Mouse (Mus musculus): ENCODE data around the gene Tecpr2. TPM values are rescaled to one million over a fixed set of nuclear protein-coding genes. Genes with fewer than 3 reads are reported as not detected.

Tecpr2 gene
- polyA plus RNA-seq, 2 experiments, result 3.8 to 10.1 TPM

DNA sequence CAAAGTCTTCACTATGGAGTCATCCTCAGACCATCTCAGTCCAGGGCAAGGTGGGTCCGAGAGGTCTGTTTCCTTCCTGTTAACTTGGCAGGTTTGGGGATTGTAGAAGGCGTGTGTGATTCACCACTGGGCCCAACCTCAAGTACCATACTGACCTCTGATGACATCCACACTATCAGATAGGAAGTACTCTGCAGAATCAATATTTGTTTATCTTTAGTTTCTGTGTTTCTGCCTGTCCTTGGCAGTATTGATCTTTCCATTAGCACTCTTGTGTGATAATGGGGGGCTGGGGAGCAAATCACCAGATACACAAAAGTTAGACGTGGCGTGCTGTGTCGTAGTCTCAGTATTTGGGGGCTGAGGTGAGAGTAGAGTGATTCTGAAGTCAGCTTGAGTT is 17.8 kb upstream of the Tecpr2 start:
- Histone ChIP-seq H3K27me3 (ENCODE audit: control insufficient read depth, insufficient read depth, low read length) (no peaks in the 10 kb centered on the region), H3K9me3 (ENCODE audit: control insufficient read depth, low read length) (no peaks in the 10 kb centered on the region), H3K36me3 (ENCODE audit: control insufficient read depth, insufficient read depth, low read length) (peaks cover 89% of the 10 kb centered on the region), H3K4me2 (replicated peaks; ENCODE audit: low read depth, low read length, severe bottlenecking) (no peak overlapping the region), H3K4me1 (ENCODE audit: control insufficient read depth, insufficient read depth, low read length) (no peaks in the 10 kb centered on the region), H3K9ac (ENCODE audit: low read depth, low read length, severe bottlenecking) (no peak overlapping the region), H3K27ac (replicated peaks; ENCODE audit: low read depth, low read length) (no peak overlapping the region), H3K4me3 (replicated peaks; ENCODE audit: low read length) (no peak overlapping the region)
- DNase-seq (ENCODE audit: low spot score) (no peak), ATAC-seq (ENCODE audit: low FRiP score, low read depth) (no peak)
- WGBS, result 94% methylated on average over 5 of the region's 5 CpGs
- TF ChIP-seq POLR2A (IDR thresholded peaks at IDR 0.05; ENCODE audit: borderline replicate concordance, extremely low read depth, insufficient read depth, insufficient read length), result no peak

DNA sequence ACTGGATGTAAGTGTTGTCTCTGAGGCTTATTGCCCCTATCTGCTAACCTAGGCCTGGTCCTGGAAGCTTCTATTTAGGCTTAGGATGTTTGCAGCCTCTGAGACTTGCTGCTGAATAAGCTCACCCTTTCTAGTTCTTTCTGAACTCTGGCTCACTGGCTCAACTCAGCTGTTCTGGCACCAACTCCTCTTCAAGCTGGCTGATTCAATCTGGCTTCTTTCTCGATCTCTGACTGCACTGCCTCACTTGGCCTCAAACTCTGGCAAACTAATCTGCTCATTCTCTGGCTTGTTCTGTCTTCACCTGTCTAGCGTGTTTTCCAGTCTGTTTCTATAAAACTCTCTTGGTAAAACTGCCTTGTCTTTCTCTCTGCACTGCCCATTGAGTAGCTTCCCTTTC is 13.7 kb upstream of the Tecpr2 start:
- Histone ChIP-seq H3K4me3 (replicated peaks; ENCODE audit: low read length) (no peak overlapping the region), H3K9me3 (ENCODE audit: control insufficient read depth, low read length) (no peaks in the 10 kb centered on the region), H3K4me2 (replicated peaks; ENCODE audit: low read depth, low read length, severe bottlenecking) (no peak overlapping the region), H3K9ac (ENCODE audit: low read depth, low read length, severe bottlenecking) (no peak overlapping the region), H3K4me1 (ENCODE audit: control insufficient read depth, insufficient read depth, low read length) (no peaks in the 10 kb centered on the region), H3K36me3 (ENCODE audit: control insufficient read depth, insufficient read depth, low read length) (peaks cover 83% of the 10 kb centered on the region), H3K27ac (replicated peaks; ENCODE audit: low read depth, low read length) (no peak overlapping the region), H3K27me3 (ENCODE audit: control insufficient read depth, insufficient read depth, low read length) (no peaks in the 10 kb centered on the region)
- DNase-seq (ENCODE audit: low spot score) (no peak), ATAC-seq (ENCODE audit: low FRiP score, low read depth) (no peak)
- 88% methylated on average over 2 of the region's 2 CpGs for WGBS
- TF ChIP-seq POLR2A (IDR thresholded peaks at IDR 0.05; ENCODE audit: borderline replicate concordance, extremely low read depth, insufficient read depth, insufficient read length), result no peak

DNA sequence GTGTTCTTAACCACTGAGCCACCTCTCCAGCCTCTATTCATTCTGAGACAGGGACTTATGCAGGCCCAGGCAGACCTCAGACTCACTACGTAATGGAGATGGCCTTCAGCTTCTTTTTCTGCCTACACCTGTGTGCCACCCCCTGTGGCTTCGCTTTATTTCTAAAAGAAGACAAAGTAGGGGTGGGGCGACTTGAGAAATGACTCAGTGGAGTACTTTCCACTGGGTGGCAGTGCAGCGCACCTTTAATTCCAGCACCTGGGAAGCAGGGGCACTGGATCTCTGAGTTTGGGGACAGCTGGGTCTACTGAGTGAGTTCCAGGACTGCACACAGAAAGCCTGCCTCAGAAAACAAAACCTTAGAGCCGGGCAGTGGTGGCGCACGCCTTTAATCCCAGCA is 6.8 kb upstream of the Tecpr2 start:
- WGBS, result 87% methylated on average over 7 of the region's 7 CpGs
- Histone ChIP-seq H3K4me1 (ENCODE audit: control insufficient read depth, insufficient read depth, low read length) (no peaks in the 10 kb centered on the region), H3K9ac (ENCODE audit: low read depth, low read length, severe bottlenecking) (no peak overlapping the region), H3K27ac (replicated peaks; ENCODE audit: low read depth, low read length) (no peak overlapping the region), H3K9me3 (ENCODE audit: control insufficient read depth, low read length) (no peaks in the 10 kb centered on the region), H3K4me3 (replicated peaks; ENCODE audit: low read length) (no peak overlapping the region), H3K36me3 (ENCODE audit: control insufficient read depth, insufficient read depth, low read length) (peaks cover 43% of the 10 kb centered on the region), H3K4me2 (replicated peaks; ENCODE audit: low read depth, low read length, severe bottlenecking) (no peak overlapping the region), H3K27me3 (ENCODE audit: control insufficient read depth, insufficient read depth, low read length) (no peaks in the 10 kb centered on the region)
- no peak for ATAC-seq (ENCODE audit: low FRiP score, low read depth)
- DNase-seq (ENCODE audit: low spot score), result no peak
- TF ChIP-seq POLR2A (IDR thresholded peaks at IDR 0.05; ENCODE audit: borderline replicate concordance, extremely low read depth, insufficient read depth, insufficient read length), result no peak

DNA sequence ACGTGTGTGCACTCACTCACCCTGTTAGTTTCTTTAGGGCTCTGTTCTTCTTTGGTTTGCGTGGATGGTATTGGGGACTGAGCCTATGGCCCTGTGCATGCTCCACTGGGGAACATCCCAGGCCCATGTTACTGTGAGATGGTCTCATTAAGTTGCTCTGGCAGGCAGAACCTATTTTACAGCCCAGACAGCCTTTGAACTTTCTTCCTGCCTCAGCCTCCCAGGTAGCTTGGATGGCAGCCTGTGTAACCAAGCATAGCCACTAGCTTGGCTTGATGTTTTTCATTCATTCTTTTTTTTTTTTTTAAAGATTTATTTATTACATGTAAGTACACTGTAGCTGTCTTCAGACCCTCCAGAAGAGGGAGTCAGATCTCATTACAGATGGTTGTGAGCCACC is 3.8 kb upstream of the Tecpr2 start:
- Histone ChIP-seq H3K4me1 (ENCODE audit: control insufficient read depth, insufficient read depth, low read length) (peaks cover 11% of the 10 kb centered on the region), H3K9ac (ENCODE audit: low read depth, low read length, severe bottlenecking) (no peak overlapping the region), H3K27me3 (ENCODE audit: control insufficient read depth, insufficient read depth, low read length) (no peaks in the 10 kb centered on the region), H3K36me3 (ENCODE audit: control insufficient read depth, insufficient read depth, low read length) (peaks cover 21% of the 10 kb centered on the region), H3K4me3 (replicated peaks; ENCODE audit: low read length) (no peak overlapping the region), H3K4me2 (replicated peaks; ENCODE audit: low read depth, low read length, severe bottlenecking) (no peak overlapping the region), H3K9me3 (ENCODE audit: control insufficient read depth, low read length) (no peaks in the 10 kb centered on the region), H3K27ac (replicated peaks; ENCODE audit: low read depth, low read length) (no peak overlapping the region)
- no peak for TF ChIP-seq POLR2A (IDR thresholded peaks at IDR 0.05; ENCODE audit: borderline replicate concordance, extremely low read depth, insufficient read depth, insufficient read length)
- DNase-seq (ENCODE audit: low spot score), result no peak
- no peak for ATAC-seq (ENCODE audit: low FRiP score, low read depth)
- 93% methylated on average over 2 of the region's 2 CpGs for WGBS

DNA sequence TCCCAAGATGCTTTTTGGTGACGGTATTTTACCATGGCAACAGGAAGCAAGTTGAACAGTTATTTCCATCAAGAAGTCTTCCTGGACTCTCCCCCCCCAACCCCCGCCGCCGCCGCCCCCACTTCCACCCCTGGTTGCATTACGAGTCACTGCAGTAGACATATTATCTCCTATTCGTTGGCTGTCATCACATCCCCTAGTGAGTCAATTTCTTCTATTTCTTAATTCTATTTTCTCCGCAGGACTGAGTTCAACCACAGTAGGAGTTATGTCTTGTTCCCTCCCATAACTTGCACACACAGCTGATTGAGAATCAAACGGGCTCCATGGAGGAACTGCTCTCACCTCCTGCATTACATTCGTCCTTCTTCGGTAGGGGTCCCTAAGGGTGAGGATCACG is 958 bp upstream of the Tecpr2 start:
- no peak overlapping the region for H3K27ac ChIP-seq (replicated peaks; ENCODE audit: low read depth, low read length)
- ATAC-seq (ENCODE audit: low FRiP score, low read depth), result no peak
- 47% methylated on average over 12 of the region's 12 CpGs for WGBS

DNA sequence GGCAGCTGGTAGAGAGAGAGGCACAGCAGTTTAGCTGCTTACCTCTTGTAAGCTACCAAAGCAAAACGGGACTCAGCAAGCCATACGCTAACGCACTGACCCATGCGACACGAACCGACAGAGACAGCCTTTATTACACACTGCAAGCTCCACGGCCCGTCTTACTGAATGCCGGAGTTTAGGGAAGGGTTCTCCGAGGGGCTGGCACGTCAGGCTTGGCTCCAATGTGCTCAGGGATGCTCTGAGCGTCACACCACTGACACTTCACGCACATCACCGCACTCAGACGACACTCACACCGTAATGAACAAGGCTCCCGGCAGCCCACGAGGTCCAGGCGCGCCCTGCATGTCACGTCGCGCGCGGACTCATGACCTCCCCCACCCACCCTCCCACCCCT is 458 bp upstream of the Tecpr2 start:
- ATAC-seq (ENCODE audit: low FRiP score, low read depth), result peak; percentile 17
- H3K27ac ChIP-seq (replicated peaks; ENCODE audit: low read depth, low read length), result no peak overlapping the region

More for the DNA sequence above, 958 bp upstream of the Tecpr2 start:
- peaks cover 11% of the 10 kb centered on the region for H3K4me1 ChIP-seq (ENCODE audit: control insufficient read depth, insufficient read depth, low read length)
- TF ChIP-seq POLR2A (IDR thresholded peaks at IDR 0.05; ENCODE audit: borderline replicate concordance, extremely low read depth, insufficient read depth, insufficient read length), result no peak
- no peak for DNase-seq (ENCODE audit: low spot score)
- peak overlapping the region; percentile 91 for H3K4me2 ChIP-seq (replicated peaks; ENCODE audit: low read depth, low read length, severe bottlenecking)
- H3K27me3 ChIP-seq (ENCODE audit: control insufficient read depth, insufficient read depth, low read length), result no peaks in the 10 kb centered on the region
- H3K36me3 ChIP-seq (ENCODE audit: control insufficient read depth, insufficient read depth, low read length), result peaks cover 5% of the 10 kb centered on the region; the same call in 1 of the 2 replicates
- H3K4me3 ChIP-seq (replicated peaks; ENCODE audit: low read length), result peak overlapping the region; percentile 79
- H3K9ac ChIP-seq (ENCODE audit: low read depth, low read length, severe bottlenecking), result peak overlapping the region; percentile 75
- H3K9me3 ChIP-seq (ENCODE audit: control insufficient read depth, low read length), result no peaks in the 10 kb centered on the region

More for the DNA sequence above, 458 bp upstream of the Tecpr2 start:
- under 1% methylated on average over 20 of the region's 25 CpGs for WGBS
- H3K4me3 ChIP-seq (replicated peaks; ENCODE audit: low read length), result peak overlapping the region; percentile 79
- H3K4me2 ChIP-seq (replicated peaks; ENCODE audit: low read depth, low read length, severe bottlenecking), result peak overlapping the region; percentile 91
- H3K9me3 ChIP-seq (ENCODE audit: control insufficient read depth, low read length), result no peaks in the 10 kb centered on the region
- H3K9ac ChIP-seq (ENCODE audit: low read depth, low read length, severe bottlenecking), result peak overlapping the region; percentile 75
- no peaks in the 10 kb centered on the region for H3K27me3 ChIP-seq (ENCODE audit: control insufficient read depth, insufficient read depth, low read length)
- peaks cover 3% of the 10 kb centered on the region; the same call in 1 of the 2 replicates for H3K36me3 ChIP-seq (ENCODE audit: control insufficient read depth, insufficient read depth, low read length)
- TF ChIP-seq POLR2A (IDR thresholded peaks at IDR 0.05; ENCODE audit: borderline replicate concordance, extremely low read depth, insufficient read depth, insufficient read length), result no peak
- no peak for DNase-seq (ENCODE audit: low spot score)
- peaks cover 11% of the 10 kb centered on the region for H3K4me1 ChIP-seq (ENCODE audit: control insufficient read depth, insufficient read depth, low read length)

All from limb, embryonic 14.5 days (tissue).